Comparison of ENCODE assay signal across 8 mouse cellular contexts in the genomic region with DNA sequence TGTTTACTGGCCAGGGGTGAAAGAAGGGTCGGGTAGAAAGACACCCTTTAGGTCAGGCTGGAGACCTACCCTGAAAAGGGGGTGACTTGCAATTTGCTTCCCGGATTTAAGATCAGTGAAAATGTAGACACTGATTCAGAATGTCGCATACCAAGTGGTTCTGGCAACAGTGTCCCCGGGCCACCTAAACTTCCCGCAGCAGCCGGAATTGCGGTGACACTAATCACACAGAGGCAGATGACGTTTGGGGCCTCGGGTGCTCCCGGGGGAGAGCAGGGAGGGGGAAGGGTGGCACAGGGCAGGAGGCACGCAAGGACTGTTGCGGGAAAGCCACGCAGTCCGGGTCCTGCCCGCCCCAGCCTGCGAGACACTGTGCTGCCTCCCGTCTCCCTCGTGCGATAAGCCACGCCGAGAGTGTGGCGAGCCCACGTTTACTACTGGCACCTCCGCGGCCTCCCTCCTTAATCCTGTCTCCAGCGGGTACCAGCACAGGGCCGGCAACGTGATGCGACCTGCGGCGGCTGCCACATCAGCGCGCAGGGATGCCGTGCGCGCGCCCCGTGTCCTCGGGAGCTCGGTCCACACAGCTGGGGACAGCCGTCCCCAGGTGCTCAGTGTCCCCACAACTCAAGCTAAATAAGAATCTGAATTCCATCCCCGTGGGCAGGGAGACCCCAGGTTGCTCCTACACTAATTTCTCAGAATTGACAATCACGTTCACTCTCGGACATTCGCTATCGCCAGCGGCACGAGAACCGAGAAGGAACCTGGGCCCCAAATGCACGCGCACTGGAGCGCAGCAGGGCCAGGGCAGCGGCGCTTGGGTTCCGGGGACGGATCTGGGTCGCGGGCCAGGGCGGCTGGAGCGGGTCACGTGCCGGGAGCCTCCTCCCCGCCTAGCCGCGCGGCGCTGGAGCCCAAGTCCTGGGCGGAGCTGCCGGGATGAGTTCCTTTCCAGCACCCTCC. TPM values are rescaled to one million over a fixed set of nuclear protein-coding genes. Genes with fewer than 3 reads are reported as not detected.
DNase-seq lines count a peak whose midpoint lies in the region; ATAC-seq lines count a peak whose summit lies in the region.

No protein-coding gene starts in this region.

- under 1% methylated on average over 69 of the region's 69 CpGs for WGBS in hindbrain, embryonic 11.5 days
- WGBS in lung, embryonic 15.5 days, result under 1% methylated on average over 69 of the region's 69 CpGs

- H3K27me3 ChIP-seq in hindbrain, embryonic 11.5 days (ENCODE audit: control insufficient read depth, insufficient read depth, low read length), result peaks cover 43% of the 10 kb centered on the region
- peaks cover 63% of the 10 kb centered on the region for H3K27me3 ChIP-seq in lung, embryonic 15.5 days

- H3K9me3 ChIP-seq in hindbrain, embryonic 11.5 days (ENCODE audit: control insufficient read depth, low read length), result no peaks in the 10 kb centered on the region
- no peaks in the 10 kb centered on the region for H3K9me3 ChIP-seq in lung, embryonic 15.5 days

- H3K27ac ChIP-seq in hindbrain, embryonic 11.5 days (ENCODE audit: low read depth, low read length), result no peak overlapping the region
- no peak overlapping the region for H3K27ac ChIP-seq in lung, embryonic 15.5 days

- peak overlapping the region; percentile 61 for H3K9ac ChIP-seq in hindbrain, embryonic 11.5 days (ENCODE audit: low read depth, low read length)
- H3K9ac ChIP-seq in lung, embryonic 15.5 days, result peak overlapping the region; percentile 29

- H3K4me2 ChIP-seq in hindbrain, embryonic 11.5 days (replicated peaks; ENCODE audit: low read depth, low read length), result peak overlapping the region; percentile 98
- H3K4me2 ChIP-seq in lung, embryonic 15.5 days, result peak overlapping the region; percentile 100

- peak; percentile 64 for ATAC-seq in hindbrain, embryonic 11.5 days (ENCODE audit: low FRiP score)
- ATAC-seq in lung, embryonic 15.5 days (ENCODE audit: borderline replicate concordance, extremely low read depth, low FRiP score, low TSS enrichment), result peak; percentile 89

- no peaks in the 10 kb centered on the region for H3K36me3 ChIP-seq in hindbrain, embryonic 11.5 days (ENCODE audit: control insufficient read depth, insufficient read depth, low read length)
- H3K36me3 ChIP-seq in lung, embryonic 15.5 days, result no peaks in the 10 kb centered on the region

- DNase-seq in MN1 (ENCODE audit: low spot score), result peak; percentile 86
- DNase-seq in cerebellum, adult 8-10 months, result peak; percentile 86
- peak; percentile 69 to 82 for DNase-seq in frontal cortex, postnatal 10 days (ENCODE audit: low spot score in 2 of 2)
- peak; percentile 73 for DNase-seq in hindbrain, embryonic 11.5 days (ENCODE audit: low spot score)
- DNase-seq in layer of hippocampus, adult 9-11 months, result peak; percentile 91
- peak; percentile 70 for DNase-seq in ovary, postnatal 10 days (ENCODE audit: low spot score)
- DNase-seq in urinary bladder, postnatal 36 days (ENCODE audit: low spot score in 2 of 2), result peak; percentile 82 to 93

- H3K4me1 ChIP-seq in hindbrain, embryonic 11.5 days (replicated peaks; ENCODE audit: control insufficient read depth, insufficient read depth, low read length), result peaks cover 9% of the 10 kb centered on the region
- peaks cover 37% of the 10 kb centered on the region for H3K4me1 ChIP-seq in lung, embryonic 15.5 days

- H3K4me3 ChIP-seq in hindbrain, embryonic 11.5 days (ENCODE audit: low read depth, low read length), result peak overlapping the region; percentile 55
- H3K4me3 ChIP-seq in lung, embryonic 15.5 days, result peak overlapping the region; percentile 58

RNA-seq across cellular contexts. Expression of gene Bhlhe41, which starts 0.8 kb away (rescaled TPM):
- polyA plus RNA-seq in hindbrain, embryonic 11.5 days (2014; fragmentation: Nextera tagmentation; extraction: Ambion mirVana), result 1.5 and 1.8 TPM in 2 replicates
- 0.69 and 0.74 TPM in 2 replicates for polyA plus RNA-seq in lung, embryonic 15.5 days (2015; fragmentation: Nextera tagmentation; extraction: Ambion mirVana)
